Mouse (Mus musculus): ENCODE data around the gene Bnc2.

Bnc2 gene

GRCm38 (mm10) chr4:84507551-84507950, 167.5 kb downstream of the Bnc2 start:
- in situ Hi-C loops (cut with MboI, MseI), result no loop called here

- in situ Hi-C loops (cut with MboI, MseI), result no loop called here
These were observed 172.3 kb downstream of the Bnc2 start for GRCm38 (mm10) chr4:84502581-84503269.

- in situ Hi-C loops (cut with MboI, MseI), result no loop called here
These were observed 174.2 kb downstream of the Bnc2 start for GRCm38 (mm10) chr4:84500796-84501349.

- in situ Hi-C loops (cut with MboI, MseI), result no loop called here
These were observed 174.8 kb downstream of the Bnc2 start for GRCm38 (mm10) chr4:84500259-84500658.

GRCm38 (mm10) chr4:84498469-84498868, 176.6 kb downstream of the Bnc2 start:
- in situ Hi-C loops (cut with MboI, MseI), result no loop called here

- in situ Hi-C loops (cut with MboI, MseI), result no loop called here
These were observed 186.8 kb downstream of the Bnc2 start for GRCm38 (mm10) chr4:84488323-84488722.

- in situ Hi-C loops (cut with MboI, MseI), result no loop called here
These were observed 192.4 kb downstream of the Bnc2 start for GRCm38 (mm10) chr4:84482680-84483079.

GRCm38 (mm10) chr4:84472643-84473042, 202.4 kb downstream of the Bnc2 start:
- in situ Hi-C loops (cut with MboI, MseI), result no loop called here

GRCm38 (mm10) chr4:84470106-84470885, 204.8 kb downstream of the Bnc2 start:
- in situ Hi-C loops (cut with MboI, MseI), result no loop called here

- in situ Hi-C loops (cut with MboI, MseI), result no loop called here
These were observed 205.7 kb downstream of the Bnc2 start for GRCm38 (mm10) chr4:84469400-84469799.

GRCm38 (mm10) chr4:84467722-84468121, 207.4 kb downstream of the Bnc2 start:
- in situ Hi-C loops (cut with MboI, MseI), result no loop called here

- in situ Hi-C loops (cut with MboI, MseI), result no loop called here
These were observed 216.9 kb downstream of the Bnc2 start for GRCm38 (mm10) chr4:84458218-84458560.

GRCm38 (mm10) chr4:84457512-84458217, 217.4 kb downstream of the Bnc2 start:
- in situ Hi-C loops (cut with MboI, MseI), result no loop called here

GRCm38 (mm10) chr4:84456853-84457249, 218.2 kb downstream of the Bnc2 start:
- in situ Hi-C loops (cut with MboI, MseI), result no loop called here

- in situ Hi-C loops (cut with MboI, MseI), result no loop called here
These were observed 218.8 kb downstream of the Bnc2 start for GRCm38 (mm10) chr4:84456198-84456852.

- in situ Hi-C loops (cut with MboI, MseI), result no loop called here
These were observed 220.6 kb downstream of the Bnc2 start for GRCm38 (mm10) chr4:84454493-84454892.

GRCm38 (mm10) chr4:84453586-84453985, 221.5 kb downstream of the Bnc2 start:
- in situ Hi-C loops (cut with MboI, MseI), result no loop called here

- in situ Hi-C loops (cut with MboI, MseI), result no loop called here
These were observed 222.4 kb downstream of the Bnc2 start for GRCm38 (mm10) chr4:84452642-84453041.

GRCm38 (mm10) chr4:84449246-84450005, 225.6 kb downstream of the Bnc2 start:
- in situ Hi-C loops (cut with MboI, MseI), result no loop called here

- in situ Hi-C loops (cut with MboI, MseI), result no loop called here
These were observed 241.8 kb downstream of the Bnc2 start for GRCm38 (mm10) chr4:84433324-84433723.
